Mouse (Mus musculus): ENCODE measurements around the gene Sdsl.

Gene Sdsl

GRCm38 (mm10) chr5:120456841-120457554, 15.6 kb downstream of the Sdsl start:
- DNase-seq (ENCODE audit: low spot score): no peak

- DNase-seq (ENCODE audit: low spot score): no peak
Measured at GRCm38 (mm10) chr5:120456253-120456652, 16.4 kb downstream of the Sdsl start.

- no peak for DNase-seq (ENCODE audit: low spot score)
Measured at GRCm38 (mm10) chr5:120454756-120455337, 17.8 kb downstream of the Sdsl start.

GRCm38 (mm10) chr5:120447305-120447704, 25.3 kb downstream of the Sdsl start:
- DNase-seq (ENCODE audit: low spot score): no peak

DNA sequence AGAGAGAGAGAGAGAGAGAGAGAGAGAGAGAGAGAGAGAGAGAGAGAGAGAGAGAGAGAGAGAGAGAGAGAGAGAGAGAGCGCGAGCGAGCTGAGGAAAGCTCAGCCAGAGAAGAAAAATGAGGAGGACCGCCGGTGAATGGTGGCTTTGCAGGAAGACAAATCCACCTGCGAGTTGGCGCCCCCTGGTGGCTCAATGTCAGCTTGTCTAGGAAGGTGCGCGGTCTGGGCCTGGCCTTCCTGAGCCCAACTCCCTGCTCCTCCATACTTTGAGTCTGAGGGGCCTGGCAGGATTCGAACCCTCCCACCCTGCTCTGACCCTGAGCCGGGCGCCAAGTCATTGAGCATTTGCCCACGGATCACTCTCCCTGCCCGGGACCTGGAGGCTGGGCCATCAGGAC, 31.9 kb downstream of the Sdsl start:
- DNase-seq (ENCODE audit: low spot score): peak; percentile 88

DNA sequence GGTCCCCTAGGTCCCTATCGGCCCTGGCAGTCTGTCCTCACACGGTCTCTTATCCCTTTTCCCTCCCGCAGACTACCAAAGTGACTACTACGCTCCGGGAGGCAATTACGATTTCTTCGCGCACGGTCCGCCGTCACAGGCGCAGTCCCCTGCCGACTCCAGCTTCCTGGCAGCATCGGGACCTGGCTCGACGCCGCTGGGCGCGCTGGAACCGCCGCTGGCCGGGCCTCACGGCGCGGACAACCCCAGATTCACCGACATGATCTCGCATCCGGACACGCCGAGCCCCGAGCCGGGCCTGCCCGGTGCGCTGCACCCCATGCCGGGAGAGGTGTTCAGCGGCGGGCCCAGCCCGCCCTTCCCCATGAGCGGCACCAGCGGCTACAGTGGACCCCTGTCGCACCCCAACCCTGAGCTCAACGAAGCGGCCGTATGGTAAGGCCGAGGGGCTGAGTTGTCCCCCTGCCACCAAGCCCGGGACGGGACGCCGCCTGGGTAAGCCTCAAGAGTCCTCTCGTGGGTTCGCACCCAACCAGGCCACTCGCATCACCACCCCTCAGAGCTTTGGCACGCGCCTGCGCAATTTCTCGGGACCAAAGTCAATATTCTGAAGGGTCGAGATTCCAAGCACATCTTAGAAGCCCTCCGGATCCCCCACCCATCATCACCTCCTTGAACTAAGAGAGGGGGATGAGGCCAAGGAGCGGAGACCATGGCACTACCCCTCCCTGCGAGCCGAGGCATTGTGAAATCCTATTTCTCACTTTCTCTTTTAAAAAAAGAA, 32.5 kb downstream of the Sdsl start:
- DNase-seq (ENCODE audit: low spot score): no peak

- no peak for DNase-seq (ENCODE audit: low spot score)
Measured at GRCm38 (mm10) chr5:120438991-120439710, 33.5 kb downstream of the Sdsl start.

GRCm38 (mm10) chr5:120438469-120438868, 34.1 kb downstream of the Sdsl start:
- DNase-seq (ENCODE audit: low spot score): no peak

GRCm38 (mm10) chr5:120437986-120438385, 34.6 kb downstream of the Sdsl start:
- DNase-seq (ENCODE audit: low spot score): no peak

DNA sequence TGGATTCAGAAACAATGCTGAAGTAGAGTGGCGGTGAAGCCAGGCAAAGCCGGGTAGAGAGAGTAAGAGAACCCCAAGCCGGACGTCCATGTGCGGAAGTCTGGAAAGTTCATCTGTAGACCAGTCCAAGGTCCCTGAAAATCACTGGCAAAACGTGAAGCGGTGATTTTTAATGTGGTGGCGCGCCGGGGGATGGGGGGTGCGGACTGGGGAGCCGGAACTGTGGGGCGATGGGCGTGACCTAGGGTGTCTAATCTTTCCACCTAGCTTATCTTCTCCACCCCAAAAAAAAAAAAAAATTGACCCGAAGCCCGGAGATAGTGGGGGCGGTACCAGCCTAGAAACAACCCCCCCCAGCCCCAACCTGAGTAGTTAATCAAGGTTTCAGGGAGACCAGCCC, 35.1 kb downstream of the Sdsl start:
- DNase-seq (ENCODE audit: low spot score): no peak

GRCm38 (mm10) chr5:120436885-120437495, 35.6 kb downstream of the Sdsl start:
- no peak for DNase-seq (ENCODE audit: low spot score)

DNA sequence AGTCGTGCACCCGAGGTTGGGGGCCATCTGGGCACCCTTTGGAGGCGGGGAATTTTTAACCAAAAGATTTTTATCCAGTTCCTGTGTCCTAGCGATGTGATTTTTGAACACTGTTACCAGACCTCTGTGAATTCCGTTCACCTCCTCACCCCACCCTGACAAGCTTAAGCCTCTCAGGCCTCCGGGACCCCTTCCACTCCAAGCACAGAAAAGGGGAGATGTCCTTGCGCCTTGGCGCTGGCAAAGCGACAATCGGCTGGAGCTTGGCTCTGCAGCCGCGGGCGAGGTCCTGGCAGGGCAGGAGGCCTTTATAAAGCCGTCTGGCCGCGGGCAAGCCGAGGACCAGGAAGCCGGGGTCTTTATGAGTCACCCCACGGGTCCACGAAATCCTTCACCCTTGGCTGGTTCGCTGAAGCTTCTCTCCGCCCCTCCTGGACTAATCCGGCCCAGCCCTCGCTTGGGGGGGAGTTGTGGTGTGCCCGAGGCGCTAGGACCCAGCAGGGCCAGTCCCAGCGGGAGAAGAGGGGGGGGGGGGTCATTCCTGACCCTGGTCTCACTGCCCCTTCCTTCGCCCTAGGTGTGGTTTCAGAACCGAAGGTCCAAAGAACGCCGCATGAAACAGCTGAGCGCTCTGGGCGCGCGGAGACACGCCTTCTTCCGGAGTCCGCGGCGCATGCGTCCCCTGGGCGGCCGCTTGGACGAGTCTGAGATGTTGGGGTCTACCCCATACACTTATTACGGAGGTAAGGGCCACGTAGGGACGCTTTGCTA, 36.7 kb downstream of the Sdsl start:
- no peak for DNase-seq (ENCODE audit: low spot score)

DNA sequence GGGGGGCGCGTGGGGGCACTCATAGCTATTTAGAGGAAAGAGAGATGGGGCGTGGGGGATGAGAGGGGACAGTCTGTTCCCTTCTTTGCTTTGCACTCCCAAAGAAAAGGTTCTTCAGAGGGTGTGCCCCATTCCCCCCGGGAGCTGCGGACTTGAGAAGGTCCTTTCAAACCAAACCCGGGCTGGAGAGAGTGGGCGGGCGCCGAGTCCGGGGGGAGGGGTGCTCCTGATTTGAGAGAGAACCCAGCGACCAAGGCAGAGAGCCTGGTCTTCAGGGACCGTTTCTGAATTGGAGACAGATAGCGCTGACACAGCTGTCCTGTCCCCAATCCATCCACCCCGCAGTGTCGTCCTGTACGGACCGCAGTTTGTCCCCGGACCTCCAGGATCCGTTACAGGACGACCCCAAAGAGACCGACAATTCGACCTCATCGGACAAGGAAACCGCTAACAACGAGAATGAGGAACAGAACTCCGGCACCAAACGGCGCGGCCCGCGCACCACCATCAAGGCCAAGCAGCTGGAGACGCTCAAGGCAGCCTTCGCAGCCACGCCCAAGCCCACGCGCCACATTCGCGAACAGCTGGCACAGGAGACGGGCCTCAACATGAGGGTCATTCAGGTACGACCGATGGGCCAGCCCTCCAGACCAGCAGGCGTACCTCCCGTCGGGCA, 37.5 kb downstream of the Sdsl start:
- no peak for DNase-seq (ENCODE audit: low spot score)

GRCm38 (mm10) chr5:120434231-120434735, 38.3 kb downstream of the Sdsl start:
- no peak for DNase-seq (ENCODE audit: low spot score)

GRCm38 (mm10) chr5:120433135-120433760, 39.4 kb downstream of the Sdsl start:
- no peak for DNase-seq (ENCODE audit: low spot score)

- no peak for DNase-seq (ENCODE audit: low spot score)
Measured at GRCm38 (mm10) chr5:120432486-120433015, 40.1 kb downstream of the Sdsl start.

DNA sequence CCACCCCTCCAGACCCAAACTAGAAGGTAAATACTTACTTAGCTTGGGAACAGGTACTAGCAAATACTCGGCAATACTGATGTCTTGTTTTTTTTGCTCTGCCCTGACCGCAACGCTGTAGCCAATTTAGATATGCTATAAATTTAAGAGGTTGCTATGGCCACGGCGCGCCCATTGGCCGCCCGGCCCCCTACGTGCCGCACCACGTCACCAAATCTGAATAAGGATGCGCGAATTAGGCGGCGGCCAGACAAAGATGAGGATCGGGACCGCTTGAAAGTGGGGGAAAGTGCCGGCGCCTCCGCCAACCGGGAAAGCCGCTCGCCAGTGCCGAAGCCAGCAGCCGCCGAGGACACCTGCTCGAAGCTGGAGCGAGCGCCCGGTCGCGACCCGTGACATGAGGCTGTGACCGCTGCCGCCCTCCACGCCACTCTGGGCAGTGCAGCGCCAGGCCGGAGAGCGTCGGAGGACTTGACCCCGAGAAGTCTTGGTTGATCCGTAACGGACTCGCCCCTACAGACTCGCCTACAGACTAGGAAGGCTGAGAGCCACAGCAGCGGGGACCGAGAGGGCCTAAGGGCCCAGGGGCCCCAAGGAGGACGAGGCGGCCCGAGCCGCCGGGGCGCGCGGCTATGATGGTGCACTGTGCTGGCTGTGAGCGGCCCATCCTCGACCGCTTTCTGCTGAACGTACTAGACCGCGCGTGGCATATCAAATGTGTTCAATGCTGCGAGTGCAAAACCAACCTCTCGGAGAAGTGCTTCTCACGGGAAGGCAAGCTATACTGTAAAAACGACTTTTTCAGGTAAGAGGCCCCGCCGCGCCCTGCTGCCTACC, 40.7 kb downstream of the Sdsl start, which contains the start of gene Lhx5:
Gene Lhx5, plus strand, starts transcription at position 51 of the 837 bp plus-strand sequence.
- DNase-seq (ENCODE audit: low spot score): no peak

DNA sequence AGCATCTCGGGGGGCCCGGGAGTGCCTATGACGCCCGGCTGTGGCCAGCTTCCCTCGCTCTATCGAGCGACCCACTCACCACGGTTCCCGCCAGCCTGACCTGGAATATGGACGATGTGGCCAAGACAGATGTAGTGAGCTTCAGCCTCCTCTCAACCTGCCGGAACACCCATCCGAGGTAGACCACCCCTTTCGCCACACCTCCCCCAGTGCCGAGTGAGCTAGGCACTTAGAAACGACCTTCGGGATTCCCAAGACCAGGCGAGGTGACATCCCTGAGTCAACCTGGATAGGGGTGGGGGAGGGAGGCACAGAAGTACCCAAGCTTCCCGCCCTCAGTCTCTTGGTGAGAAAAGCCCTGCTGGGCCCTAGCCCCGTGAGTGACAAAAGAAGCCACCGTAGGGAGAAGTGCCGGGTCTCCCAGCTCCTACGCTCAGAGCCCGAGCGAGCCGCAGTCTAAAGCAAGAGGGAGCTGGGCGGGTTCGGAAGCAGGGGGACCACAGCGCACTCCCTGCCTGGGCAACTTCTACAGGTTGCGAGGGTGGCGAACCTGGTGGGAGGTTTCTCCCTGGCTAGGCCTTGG, 41.5 kb downstream of the Sdsl start:
- DNase-seq (ENCODE audit: low spot score): no peak

All from ovary, postnatal 14 days (tissue).